Mouse (Mus musculus) testis, postnatal 14 days (tissue): ENCODE measurements around the gene Fhl1.

Source experiments
- DNase-seq: peaks from one replicate; pipeline ENCODE4 v3.0.0; 2021; ENCODE audit warnings: low spot score

Fhl1 gene

GRCm38 (mm10) chrX:56731306-56732201, at the start of gene Fhl1:
Fhl1 (plus strand) TSS chrX:56731787.
- DNase-seq: peak; percentile 61

DNA sequence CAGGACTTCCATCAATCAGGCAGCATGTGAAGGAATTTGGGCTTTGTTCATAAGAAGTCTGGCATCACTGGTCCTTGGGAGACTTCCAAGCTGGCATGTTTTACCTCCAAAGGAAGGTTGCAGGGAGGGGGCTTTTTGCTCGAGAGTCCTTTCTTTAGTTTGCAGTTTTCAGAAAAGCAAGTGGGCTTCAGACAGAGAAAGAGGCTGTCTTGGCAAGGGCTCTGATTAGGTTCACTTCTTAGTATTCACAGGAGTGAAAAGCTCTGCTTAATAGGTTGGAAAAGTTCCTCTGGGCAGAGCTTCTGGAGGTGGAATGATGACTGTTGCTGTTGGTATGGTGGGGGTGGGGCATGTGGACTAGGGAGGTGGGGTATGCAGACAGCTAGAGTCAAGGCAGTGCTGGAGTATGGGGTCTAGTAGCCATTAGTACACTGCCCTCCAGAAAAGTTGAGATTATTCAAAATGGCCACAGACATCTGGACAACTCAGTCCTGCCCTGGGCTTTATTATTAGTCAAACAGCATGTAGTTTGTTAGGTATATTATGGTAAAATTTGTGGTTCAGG, 49.3 kb upstream of the Fhl1 start:
- no peak for DNase-seq

DNA sequence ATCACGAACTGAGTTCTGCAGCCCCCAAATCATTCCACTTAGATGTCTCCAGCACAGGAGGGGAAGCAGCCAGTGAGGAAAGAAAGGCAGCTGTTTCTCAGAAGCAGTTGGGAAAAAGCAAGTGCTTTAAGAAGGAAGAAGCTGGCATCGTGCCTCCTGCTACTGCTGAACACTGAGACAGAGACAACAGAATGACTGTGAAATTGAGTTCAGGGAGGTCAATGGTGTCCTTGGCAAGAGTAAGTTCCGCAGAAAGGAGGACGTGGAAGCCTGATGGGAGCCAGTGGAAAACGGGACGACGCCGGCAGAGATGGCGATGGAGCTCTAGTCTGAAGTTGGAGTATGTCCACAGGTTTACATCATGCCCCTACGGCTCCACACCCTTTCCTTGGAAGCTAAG, 48.1 kb upstream of the Fhl1 start:
- no peak for DNase-seq

DNA sequence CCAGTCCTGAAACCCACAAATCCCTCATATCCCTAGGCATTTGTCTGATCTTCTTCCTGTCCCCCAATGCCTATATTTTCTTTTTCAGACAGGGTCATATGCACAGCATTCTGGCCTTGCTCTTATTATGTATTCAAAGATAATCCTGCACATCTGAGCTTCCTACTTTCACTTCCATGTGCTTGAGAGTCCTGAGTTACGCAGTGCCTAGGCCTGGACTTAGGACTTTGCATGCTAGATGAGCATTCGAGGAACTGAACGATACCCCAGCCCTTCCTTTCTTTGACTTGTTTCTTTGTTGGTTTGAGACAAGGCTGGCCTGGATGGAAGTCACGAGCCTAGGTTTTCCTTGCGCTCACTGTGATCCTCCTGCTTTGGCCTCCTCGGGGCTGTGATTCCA, 39.0 kb upstream of the Fhl1 start:
- DNase-seq: no peak

DNA sequence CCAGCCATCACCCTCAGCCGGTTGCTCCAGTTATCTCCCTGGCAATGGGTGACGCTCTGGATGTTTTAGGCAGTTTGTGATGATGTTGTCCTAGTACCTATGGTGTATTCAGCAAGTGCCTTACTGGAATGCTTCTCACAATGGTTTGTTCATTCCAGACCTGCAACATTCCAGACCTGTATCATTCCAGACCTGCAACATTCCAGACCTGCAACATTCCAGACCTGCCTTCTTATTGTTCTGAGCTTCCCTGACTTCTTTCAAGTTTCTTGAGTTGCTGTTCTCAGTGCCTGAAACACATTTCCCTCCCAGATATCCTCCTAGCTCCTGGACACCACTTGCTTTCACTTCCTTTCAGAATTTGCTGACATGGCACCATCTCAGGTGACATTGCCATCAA, 37.0 kb upstream of the Fhl1 start:
- DNase-seq: no peak

GRCm38 (mm10) chrX:56697199-56697780, 34.3 kb upstream of the Fhl1 start:
- DNase-seq: no peak

DNA sequence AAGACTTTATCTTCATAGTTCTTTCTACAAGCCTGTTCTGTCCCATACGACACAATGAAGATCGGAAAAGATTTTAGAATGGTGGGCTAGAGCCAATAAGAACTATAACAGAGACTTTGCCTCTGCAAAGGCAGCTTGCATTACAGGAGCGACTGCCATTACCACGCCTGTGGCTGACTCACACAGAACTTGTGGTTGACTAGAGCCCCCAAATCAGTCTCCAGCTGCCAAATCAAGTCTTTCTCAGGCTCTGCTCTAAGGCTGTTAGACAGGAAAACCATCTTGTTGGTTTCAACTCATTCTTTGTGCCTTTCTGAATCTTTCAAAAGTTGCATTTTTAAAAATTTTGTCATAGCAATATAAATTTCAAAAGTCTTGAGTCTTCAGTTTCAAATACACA, 33.7 kb upstream of the Fhl1 start:
- DNase-seq: no peak

DNA sequence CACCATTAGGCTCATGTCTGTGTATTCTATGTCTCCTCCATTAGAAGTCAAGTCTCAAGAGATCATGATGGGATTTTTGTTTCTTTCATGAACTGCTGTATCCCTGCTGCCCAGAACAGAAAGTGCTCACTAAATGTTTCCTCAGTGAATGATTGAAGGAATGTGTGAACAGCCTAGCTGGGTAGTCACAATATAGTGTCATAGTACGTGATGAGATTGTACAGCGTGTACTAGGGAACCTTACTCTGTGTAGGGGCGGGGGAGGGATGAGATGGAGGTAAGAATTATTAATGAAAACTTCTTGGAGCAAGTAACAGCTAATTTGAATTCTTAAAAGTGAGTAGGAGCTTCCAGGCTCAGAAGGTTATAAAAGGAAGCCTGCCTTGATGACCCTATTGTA, 30.3 kb upstream of the Fhl1 start:
- DNase-seq: no peak

- DNase-seq: no peak
Measured at GRCm38 (mm10) chrX:56703965-56704562, 27.5 kb upstream of the Fhl1 start.

DNA sequence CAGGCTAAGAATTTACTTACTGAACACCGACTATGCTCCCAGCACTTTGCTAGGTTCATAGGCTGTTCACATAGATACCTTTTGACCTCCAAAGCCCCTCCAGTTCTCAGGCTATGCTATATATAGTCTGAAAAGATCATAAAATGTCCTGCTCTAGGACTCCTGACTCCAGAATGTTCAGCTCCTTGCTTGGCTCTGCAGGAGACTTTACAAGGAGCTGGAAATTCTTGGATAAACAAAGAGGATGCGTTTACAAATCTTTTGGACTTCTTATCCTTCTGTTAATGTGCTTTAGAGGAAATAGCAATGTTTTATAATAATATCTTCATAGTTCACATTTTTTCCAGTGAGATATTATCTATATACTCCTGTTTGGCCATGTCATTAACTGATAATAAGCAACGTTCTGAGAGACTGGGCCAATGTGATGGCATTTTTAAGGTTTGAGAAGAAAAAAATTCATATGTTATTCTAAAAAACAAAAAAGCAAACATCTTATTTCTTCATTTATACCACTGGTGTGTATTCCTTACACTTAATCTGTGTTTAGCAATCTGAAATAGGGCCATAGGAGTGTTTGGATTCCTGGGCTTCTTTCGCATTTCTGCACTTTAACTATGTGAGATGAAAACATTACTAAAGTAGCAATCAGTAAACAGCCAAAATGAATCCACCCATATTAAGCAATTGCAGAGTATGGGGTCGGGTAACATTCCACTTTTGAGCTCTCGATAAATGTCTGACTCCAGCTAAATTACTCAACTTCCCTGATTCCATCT, 22.8 kb upstream of the Fhl1 start:
- DNase-seq: no peak

GRCm38 (mm10) chrX:56710522-56710921, 21.1 kb upstream of the Fhl1 start:
- DNase-seq: no peak

GRCm38 (mm10) chrX:56712666-56713065, 18.9 kb upstream of the Fhl1 start:
- DNase-seq: no peak

GRCm38 (mm10) chrX:56722559-56722958, 9.0 kb upstream of the Fhl1 start:
- DNase-seq: no peak

DNA sequence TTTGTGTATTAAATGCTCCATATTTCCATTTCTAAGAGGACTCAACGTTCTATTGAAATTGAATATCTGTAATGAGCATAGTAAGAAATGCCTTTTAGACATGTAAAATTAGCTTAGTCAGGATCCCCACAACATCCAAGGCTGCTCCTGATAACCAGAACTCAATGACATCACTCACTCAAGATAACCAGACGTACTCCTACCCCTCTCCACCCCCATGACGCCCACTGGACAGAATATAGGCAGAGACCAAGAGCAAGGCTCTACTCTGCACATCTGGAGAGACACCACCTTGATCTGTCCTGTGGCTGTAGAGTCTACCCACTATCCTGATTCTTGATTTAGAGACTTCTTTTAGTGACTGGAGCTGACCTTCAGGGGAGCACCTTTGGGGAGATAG, 3.1 kb upstream of the Fhl1 start:
- no peak for DNase-seq

DNA sequence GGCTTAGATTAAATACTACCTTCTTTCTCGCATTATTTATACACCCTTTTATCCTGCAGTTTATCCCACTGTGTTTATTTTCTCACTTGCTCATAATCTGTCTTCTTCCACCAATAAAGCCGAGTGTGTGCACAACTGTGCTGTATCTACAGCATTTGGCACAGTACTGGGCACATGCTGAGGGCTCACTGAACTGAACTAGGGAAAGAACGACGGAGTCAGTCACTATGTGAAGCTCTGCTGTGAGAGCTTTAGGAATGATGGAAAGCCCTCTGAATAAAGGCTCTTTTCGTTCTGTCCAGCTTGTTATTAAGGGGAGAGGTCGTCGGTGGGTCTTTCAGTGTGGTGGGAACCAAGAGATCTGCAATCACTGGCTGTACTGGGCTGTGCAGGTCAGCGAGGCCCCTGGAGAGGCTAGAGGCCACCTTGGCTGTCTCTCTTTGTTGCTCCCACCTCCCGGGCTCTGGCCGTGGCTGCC, 720 bp upstream of the Fhl1 start:
- no peak for DNase-seq

- no peak for DNase-seq
Measured at GRCm38 (mm10) chrX:56732401-56732800, 814 bp downstream of the Fhl1 start.

- peak; percentile 57 for DNase-seq
Measured at GRCm38 (mm10) chrX:56734436-56734835, 2.8 kb downstream of the Fhl1 start.

- no peak for DNase-seq
Measured at GRCm38 (mm10) chrX:56736226-56736625, 4.6 kb downstream of the Fhl1 start.

- no peak for DNase-seq
Measured at GRCm38 (mm10) chrX:56737848-56738554, 6.4 kb downstream of the Fhl1 start.

- DNase-seq: no peak
Measured at GRCm38 (mm10) chrX:56741428-56741827, 9.8 kb downstream of the Fhl1 start.

DNA sequence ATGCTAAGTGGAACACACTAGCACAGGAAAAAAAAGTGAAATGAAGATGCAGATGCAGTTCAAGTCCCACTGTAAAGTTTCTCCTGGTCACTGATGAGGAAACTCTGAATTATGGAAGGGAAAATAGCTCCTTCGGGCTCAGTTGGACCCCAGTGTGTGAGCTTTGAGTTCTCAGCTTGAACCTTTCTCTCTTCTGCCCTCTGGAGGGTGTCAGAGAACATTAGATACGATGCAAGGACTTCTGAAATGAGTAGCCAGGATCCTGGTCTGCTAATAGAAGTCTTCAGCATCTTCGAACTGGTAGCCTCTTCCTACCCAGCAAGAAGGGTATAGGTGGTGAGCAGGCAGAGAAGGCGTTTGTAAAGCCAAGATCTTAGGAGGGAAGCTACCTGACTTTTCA, 19.9 kb downstream of the Fhl1 start:
- no peak for DNase-seq
